Mouse (Mus musculus): ENCODE results near the gene Mettl14.

Mettl14 gene

DNA sequence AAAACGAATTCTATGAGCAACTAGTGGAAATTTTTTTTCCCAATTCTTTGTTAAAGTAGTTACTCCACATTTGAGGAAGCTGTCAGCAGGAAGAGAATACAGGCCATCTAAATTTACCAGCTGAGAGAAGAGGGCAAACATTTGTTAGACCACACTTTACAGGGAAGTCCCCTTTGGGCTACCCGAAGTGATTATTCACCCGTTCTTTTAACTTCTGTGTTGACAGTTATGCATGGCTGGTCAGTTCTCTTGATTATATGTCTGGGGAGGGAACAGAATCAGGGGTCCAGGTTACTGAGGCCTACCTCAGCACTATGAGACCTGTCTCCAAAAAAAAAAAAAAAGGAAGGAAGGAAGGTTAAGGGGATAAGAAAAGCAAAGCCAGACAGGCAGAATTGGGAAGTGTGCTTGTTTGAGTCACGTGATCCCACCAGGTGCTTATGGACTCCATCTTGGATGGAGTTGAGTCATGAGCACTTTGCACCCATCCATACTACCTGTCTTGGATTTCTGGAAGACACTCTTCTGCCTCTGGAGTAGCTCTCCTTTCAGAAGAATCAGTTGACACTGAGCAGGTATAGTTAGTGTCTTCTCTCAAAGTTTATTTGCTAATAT, 29.4 kb downstream of the Mettl14 start:
- no peak for DNase-seq

DNA sequence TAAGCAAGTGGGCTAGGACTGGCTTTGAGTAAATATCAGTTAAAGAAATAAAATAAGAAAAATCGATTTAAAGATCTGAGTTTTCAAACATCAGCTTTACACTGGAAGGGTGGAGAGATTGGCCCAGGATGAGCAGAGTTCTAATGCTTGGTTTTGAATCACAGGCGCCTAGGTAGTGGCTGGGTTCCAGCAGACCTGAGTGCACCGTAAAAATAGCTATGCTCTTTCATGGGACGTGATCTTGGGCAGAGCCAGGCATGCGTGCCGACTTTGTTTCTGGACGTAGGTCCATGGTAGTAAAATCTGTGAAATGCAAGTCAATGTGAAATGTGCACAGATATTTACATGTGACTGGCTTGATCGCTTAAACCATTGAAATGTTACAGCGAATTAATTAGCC, 31.5 kb downstream of the Mettl14 start:
- DNase-seq: no peak

DNA sequence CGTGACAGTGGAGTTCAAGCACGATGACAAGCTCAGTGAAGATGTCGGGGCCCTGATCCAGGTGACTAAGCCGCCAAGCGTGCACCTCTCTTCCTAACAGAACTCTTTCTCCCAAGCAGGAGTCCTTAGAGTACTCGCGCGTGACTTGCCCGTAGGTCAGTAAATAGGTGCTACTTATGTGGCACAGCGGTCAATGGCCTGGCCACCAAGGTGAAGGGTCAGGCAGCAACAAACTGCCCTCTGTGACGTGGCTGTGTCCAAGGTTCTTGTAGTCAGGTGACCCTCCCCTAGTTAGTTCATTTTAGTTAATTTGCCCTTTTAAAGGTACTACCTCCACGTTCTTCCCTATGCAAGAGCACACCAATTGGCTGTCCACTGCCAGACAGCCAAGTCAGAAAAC, 32.2 kb downstream of the Mettl14 start:
- peak; percentile 34 to 50 for DNase-seq

DNA sequence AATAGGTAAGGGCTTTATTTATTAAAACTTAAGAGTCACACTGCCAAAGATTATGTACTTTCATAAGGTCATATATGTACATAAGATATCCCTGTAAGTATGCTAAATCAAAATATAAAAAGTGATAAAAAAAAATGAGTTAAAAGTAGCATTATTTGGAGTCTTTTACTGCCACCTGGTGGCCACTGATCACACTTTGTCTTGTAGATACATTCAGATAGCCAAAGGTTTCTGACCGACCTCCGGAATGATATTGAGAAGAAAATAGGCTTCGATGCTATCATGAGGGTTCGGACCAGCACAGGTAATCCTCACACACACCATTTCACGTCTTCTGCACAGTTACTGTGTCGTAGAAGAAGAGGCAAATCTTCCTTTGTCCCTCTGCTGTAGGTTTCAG, 32.7 kb downstream of the Mettl14 start:
- DNase-seq: peak; percentile 22 to 44

DNA sequence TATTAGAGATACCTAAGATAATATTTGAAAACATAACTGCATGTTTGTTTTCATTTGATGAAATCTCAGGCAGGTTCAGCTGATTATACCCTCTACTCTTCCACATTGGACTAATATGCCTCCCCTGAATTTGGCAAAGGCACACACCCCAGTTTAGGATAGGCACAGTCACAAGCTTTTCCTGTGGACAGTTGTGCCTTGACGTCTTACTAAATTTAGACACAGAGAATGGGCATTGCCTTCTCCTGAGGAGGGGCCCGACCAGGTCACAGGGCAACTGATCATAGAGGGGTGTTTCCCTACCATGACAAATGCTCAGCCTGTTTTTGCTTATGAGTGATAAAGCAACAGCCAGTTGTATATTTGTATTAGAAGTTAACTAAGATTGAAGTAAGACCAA, 34.4 kb downstream of the Mettl14 start:
- no peak for DNase-seq

DNA sequence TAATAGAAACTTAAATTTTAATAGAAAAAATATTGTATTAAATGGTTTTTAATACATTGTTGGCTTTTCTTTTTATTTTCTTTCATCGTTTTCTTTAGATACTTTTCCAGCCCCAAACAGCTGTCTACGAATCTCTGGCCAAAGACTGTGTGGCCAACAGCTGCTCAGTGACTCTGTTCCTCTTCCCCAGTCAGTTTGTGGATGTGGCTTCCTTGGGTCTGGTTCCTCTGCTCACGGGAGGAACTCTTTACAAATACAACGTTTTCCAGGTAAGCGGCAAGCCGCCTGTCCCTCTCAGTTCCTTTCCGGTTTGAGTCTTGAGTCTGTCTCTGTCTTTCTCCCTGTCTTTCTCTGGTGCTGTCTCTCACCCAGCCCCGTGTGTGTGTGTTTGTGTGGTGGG, 35.3 kb downstream of the Mettl14 start:
- no peak for DNase-seq

DNA sequence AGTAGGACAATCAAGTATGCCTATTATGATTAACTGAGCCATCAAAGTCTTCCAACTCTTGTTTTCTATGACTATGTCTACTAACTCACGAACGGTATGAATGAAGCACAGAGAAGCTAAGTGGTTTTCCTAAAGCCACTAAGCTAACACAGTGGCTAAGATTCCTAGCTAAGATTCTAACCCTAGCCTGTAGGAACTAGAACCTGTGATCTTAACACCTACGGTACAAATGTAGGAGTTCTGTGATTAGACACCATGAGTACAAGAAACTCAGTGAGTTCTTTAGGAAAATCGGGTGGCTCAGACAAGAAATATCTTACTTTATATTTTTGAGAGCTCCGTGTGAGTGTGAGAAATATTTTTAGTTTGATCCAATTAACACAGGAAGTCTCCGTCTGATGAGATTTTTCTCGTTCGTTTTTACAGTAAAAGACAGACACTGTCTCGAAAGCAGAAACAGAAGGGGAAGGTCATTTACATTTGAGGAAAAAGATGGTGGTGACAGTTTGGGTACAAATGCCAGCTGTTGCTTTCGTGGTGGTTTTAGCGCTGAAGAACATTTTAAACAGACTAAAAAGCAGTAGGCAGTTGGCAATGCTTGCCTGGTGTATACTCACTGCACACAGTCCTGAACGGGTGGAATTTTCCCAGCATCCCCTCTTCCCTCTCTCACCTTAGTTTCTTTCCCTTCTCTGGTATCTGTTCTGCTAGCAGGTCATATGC, 37.7 kb downstream of the Mettl14 start:
- no peak for DNase-seq

DNA sequence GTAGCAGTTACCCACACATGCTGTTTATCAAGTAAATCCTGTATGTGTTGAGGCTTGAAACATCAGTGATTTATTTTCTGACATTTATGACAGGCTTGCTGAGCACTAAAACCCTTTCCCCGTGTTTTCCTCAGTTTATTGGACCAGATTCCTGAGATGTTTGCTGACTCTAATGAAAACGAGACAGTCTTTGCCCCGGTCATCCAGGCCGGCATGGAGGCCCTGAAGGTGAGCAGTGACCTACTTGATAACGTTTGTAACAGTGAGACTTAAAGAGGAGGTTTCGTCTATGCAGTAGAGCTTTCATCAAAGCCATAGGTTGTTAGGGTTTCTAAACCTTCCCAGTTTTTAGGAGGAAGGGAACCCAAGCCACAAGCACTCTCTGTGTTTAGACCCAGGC, 42.2 kb downstream of the Mettl14 start:
- DNase-seq: no peak

DNA sequence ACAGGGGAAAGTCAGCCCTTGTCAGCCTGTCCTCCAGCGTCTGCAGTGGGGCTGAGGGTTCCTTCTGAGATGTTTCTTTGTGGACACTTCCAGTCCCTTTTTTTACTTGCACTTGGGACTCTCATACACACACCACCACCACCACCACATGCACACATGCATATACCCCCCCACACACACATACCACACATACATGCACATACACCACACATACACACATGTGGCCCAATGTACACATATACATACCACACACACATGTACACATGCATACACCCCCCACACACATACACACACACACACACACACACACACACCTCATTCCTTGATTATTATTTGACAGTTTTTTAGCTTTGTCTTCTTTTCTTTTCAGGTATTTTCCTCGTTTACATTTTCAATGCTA, 44.9 kb downstream of the Mettl14 start:
- DNase-seq: no peak

DNA sequence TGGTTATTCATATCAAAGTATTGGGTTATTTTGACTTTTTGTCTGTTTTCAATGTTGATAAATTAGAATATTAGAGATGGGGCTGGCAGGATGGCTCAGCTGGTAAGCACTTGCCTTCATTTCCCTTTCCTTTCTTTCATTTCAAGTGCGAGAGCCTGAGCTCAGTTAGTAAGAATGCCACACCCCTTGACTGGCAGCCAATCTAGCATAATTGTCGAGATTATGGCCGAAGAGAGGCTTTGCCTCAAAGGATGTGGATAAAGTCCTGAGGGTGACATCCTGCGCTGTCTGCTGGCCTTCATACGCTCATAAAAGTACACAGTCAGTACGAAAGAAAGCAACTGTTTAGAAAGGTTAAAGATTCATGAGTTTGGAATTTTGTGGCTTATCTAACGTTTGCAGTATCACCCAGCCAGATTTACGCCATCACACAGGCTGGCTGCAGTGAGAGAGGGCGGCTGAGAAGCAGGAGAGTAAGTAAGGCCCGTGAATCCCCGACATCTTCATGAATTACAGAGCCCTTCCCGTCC, 47.2 kb downstream of the Mettl14 start:
- DNase-seq: peak in 1 of 2 experiments; percentile 7

DNA sequence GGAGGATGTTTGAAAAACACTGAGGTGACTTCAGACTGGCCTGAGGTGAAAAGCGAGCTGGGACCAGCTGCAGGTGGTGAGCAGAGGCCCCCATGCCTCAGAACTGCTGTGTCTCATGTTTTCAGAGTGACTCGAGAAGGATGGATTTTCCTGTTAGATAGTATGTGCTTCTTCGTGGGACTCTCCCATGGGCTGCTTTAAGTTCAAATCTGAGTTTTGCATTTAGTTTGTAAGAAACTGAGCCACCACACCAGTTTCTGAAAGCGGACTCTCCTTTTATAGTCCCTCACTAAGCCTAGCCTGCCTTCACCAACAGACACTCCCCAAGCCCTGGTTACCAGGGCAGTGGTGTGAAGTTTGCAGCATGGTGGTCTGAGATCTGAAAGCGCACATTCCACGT, 48.1 kb downstream of the Mettl14 start:
- DNase-seq: no peak

DNA sequence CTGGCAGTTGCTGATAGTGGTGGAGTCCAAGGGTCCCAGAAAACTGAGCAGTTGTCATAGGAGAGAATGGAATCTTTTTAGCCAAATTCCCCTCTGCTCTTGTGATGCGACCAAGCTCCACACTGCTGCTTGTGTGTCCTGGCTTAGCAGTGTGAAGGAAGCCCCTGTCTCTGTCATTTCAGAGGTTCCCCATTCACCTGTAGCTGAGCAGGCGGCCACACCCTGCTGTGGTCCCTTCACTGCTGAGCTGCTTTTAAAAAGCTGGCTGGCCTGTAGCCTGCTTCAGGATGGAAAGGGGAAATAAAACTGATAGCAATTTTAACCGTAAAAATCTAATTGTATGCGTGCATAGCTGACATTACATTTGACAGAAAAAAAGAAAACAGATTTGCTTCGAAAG, 49.0 kb downstream of the Mettl14 start:
- no peak for DNase-seq

DNA sequence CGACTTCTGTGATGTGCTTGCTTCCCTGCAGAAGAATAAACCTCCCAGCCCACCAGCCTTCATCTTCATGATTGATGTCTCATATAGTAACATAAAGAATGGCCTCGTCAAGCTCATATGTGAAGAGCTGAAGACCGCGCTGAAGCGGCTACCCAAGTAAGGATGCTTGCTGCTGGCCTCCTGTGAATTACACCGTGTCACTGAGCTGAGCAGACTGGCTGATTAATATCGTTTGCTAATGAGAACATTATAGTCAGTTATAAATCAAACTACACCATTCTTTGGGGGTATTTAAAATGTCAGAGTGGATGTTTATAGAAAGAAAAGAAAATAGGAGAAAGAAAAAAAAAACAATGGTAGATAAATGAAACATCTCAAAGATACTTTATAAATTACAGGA, 49.5 kb downstream of the Mettl14 start:
- no peak for DNase-seq

DNA sequence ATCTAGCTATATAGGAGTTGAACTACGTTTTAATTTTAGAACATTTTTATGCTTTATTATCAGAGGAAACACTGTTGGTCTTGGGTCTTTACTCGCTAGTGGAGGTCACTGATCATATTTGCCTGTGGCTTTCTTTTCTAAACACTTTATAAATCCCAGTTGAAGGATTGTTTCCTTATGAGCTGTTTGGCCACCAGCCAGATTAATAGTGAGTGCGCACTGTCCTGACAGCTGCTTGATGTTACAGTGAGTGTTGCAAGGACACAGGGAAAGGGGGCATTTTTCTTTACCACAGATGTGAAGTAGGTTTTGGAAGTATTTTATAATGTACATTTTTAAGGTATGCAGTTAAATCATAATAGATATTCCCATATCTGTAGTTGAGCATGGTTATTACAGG, 50.4 kb downstream of the Mettl14 start:
- DNase-seq: peak; percentile 17 to 38

DNA sequence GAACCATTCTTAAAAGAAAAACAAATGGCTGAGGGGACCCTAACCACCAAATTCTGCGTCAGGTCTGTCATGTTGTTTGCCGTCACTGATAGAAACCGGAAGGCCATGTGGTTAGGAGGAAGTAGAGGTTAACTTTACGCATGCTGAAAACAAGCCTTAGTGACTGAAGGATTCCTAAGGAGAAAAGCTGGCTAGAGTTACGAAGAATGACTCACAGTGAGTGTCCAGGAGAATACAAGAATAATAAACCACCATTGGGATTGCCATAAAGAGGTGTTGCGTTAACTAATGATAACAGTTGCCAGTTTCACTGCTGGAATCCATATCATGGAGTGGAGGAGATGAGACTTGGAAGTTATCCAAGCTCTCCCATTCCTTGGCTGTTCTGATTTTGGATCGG, 51.0 kb downstream of the Mettl14 start:
- no peak for DNase-seq

DNA sequence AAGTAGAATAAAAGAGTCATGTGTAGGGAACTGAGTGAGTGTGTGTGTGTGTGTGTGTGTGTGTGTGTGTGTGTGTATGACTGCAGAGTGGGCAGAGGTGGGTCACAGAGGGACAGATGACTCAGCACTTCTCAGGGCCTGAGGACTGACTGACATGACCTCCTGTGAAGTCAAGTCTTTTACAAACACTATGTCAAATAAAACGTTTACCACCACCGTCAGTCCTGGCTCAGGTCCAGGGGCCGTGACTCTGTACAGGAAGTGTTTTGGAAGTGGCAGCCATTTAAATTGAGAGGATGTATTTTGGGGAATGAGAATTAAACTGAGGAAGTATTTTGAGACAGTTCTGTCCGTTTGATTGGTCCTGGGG, 52.9 kb downstream of the Mettl14 start:
- peak in 1 of 2 experiments; percentile 16 for DNase-seq

DNA sequence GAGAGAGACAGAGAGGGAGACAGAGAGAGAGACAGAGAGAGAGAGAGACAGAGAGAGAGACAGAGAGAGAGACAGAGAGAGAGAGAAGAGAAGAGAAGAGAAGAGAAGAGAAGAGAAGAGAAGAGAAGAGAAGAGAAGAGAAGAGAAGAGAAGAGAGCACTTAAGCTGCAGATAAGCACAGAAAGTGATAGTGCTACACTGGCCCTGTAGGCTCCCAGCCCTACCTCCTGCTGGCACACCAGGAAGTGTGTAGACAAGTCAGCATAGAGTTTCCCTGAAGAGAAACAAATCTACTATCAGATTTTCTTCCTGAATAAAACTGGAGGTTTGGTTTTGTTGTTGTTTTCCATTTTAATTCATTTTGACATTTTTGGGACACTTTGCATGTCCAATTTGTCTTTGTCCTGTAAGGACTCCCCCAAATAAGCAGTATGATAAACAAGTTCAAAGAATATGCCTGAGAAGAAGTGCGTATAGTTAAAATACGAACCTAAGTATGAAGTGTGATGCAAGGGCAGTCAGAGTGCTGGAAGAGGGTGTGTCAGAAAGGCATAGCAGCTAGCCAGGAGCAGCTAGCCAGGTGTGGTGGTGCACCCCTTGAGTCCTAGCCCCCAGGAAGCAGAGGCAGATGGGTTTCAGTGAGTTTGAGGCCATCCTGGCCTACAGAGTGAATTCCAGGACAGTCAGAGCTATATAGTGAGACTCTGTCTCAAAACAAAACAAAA, 53.4 kb downstream of the Mettl14 start:
- DNase-seq: no peak

DNA sequence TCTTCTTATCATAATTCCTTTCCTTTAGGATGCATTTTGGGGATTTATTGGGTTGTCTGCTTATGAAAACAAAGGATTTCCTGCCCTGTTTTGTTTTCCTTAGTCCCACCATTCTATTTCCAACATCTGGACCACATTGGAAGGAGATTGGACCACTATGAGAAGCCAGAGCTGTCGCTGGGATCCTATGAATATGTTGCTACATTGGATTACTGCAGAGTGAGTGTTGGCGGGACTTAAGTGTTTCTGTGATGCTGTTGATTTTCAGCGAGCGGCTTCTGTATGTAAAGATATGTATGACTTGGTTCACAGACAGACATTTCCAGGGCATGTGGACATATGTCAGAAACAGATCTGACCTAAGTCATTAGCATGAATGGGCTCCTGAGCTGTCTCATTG, 55.7 kb downstream of the Mettl14 start:
- DNase-seq: no peak

DNA sequence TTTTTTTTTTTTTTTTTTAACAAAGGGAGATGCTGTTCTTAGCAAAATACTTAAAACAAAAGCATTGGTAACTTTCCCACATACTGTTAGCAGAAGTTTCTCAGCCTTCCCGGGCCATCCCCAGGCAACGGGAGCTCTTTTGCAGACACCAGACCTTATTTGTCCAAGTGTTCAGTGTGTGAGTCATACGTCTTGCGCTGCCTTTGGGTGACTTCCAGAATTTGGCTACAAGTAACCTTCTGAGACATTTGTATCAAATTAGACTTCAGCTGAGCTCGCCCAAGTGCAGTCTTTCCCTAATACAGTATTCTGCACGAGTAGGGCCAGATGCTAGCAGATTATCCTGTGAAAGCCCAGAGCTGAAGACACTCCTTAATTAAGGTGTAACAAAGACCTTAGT, 56.7 kb downstream of the Mettl14 start:
- DNase-seq: peak; percentile 18 to 27

DNA sequence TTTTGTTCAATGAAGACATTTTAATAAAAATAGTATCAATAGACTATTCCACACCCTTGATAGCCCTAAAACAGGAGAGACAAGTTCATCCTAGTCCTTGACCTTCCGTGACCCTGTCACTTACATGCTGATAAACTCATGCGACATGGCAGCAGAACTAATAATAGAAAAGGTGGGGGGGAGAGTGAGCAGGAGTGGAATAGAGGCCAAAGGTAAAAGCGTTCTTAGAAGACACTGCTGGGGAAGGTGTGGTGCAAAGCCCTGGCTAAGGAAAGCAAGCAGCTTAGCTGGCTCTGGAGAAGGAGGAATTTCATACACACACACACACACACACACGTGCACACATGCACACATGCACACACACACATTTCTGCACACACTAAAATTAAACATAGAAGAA, 61.6 kb downstream of the Mettl14 start:
- no peak for DNase-seq

DNA sequence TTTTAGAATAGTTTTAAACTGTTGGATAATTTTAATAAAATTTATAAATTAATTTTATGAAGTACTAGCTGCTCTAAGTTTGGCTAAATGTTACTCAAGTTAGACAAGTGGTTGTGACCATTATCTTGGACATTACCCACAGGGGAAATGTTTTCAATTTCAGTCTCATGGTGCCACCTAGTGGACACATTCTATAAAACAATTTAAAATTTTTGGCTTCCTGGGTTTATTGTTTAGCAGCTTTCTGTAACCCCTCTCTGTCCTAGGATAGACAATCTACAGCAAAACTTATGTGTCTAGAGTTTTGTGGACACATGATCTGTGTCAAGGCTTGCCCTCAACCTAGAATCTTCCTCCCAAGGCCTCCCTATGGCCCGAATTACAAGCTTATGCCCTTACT, 63.8 kb downstream of the Mettl14 start:
- DNase-seq: peak in 1 of 2 experiments; percentile 28

DNA sequence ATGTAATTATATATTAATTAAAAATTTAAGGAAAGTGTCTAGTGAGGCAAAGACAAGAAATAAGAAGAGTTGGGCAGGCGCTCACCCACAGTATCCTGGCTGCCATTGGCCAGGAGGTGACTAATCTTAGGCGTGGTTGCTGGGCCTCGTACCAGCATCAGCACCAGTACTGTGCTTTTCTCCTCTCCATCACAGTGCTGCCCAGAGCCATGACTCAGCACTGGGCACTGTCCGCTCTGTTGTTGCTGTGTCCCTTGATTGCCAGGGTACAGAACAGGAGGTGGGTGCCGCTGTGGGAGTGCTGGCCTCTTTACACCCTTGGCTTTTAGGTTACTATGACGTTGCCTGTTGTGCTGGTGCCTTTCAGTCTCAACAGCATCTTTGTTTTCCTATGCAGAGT, 64.3 kb downstream of the Mettl14 start:
- DNase-seq: no peak

DNA sequence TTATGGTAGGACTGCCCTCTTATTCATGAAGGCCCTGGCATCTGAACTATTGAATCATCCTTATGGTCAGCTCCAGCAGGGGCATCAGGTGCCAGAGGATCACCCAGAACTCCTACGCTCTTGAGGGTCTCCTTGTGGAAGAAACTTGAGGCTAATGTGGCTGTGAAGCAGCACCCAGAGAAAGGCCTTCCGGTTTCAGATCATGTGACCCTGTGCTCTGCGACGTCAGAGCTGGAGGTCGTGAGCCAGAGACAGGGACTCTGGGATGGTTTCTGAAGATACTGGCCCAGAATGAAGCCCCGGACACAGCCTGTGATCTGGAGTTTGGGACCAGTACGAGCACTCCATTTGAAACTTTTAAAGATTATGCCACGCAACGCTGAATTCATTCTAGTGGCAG, 65.6 kb downstream of the Mettl14 start:
- DNase-seq: no peak

Data from kidney, adult 8-10 months (tissue).